Mouse (Mus musculus) CH12.LX (cell line): Measurements from ENCODE around the gene Plxnb3.

ENCODE experiments used
- ZC3H11A ChIP-seq: IDR thresholded peaks from 2 replicates; pipeline ENCODE4 v1.6.1; 2012; ENCODE audit warnings: low read depth, mild to moderate bottlenecking, inconsistent platforms, low read length, improper control_type of control experiment
- ZMIZ1 ChIP-seq: IDR thresholded peaks from 2 replicates; pipeline ENCODE4 v1.6.1; 2012; ENCODE audit warnings: low read depth, mild to moderate bottlenecking, inconsistent platforms, low read length, improper control_type of control experiment

DNA sequence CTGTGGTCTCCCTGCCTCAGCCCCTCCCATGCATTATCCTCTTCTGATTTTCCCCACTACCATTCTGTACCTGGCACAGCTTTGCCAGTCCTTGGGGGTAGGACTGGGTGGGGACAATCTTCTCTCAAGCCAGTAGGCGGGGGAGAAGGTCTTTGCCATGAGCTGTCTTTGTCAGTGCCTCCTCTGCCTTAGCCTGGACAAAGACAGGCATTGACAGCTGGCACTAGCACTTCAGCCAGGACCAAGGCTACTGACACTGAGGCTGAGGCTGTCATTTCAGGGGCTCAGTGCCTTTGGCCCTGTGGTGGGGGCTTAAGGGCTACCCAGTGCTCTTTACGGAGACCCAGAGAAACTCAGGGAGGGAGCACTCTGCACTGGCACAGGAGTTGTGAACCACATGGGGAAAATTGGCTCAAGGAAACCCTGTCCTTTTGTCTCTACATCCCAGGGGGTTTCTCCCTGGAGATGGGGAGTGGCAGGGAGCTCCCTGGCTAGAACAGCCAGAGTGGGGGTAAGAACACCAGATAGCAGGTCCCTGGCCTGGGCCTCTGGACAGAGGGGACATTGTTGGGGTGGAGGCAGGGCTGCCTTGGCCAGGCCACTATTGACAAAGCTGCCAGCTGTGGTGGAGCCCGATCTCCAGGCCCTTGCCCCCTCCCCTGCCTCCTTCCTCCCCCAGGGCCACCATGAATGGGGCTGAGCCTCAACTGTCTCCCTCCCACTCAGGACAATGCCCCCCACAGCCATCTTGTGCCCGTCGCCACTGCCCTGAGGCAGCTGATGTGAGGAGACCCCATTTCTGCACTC lies at the start of gene Plxnb3:
- TF ChIP-seq ZC3H11A (no peak), ZMIZ1 (no peak)
